Mouse (Mus musculus): ENCODE measurements at regions not wholly inside any gene's neighbourhood (a gene's known extent, or its start where the extent isn't known, plus 50 kb on each side); places are given as distances from the start of the nearest gene placed in this dataset.

- Histone ChIP-seq H3K27ac (no peak overlapping the region), H3K4me1 (replicated peaks) (no peaks in the 10 kb centered on the region), H3K27me3 (no peaks in the 10 kb centered on the region), H3K9me3 (no peaks in the 10 kb centered on the region), H3K4me2 (no peak overlapping the region), H3K4me3 (replicated peaks) (no peak overlapping the region), H3K9ac (replicated peaks) (no peak overlapping the region), H3K36me3 (no peaks in the 10 kb centered on the region)
- 13% methylated on average over 2 of the region's 2 CpGs for WGBS
- 0 out of 2 replicates have a peak, but pooled peaks have one; percentile 37 for ATAC-seq (ENCODE audit: insufficient number of reproducible peaks, insufficient read depth, low FRiP score, low TSS enrichment, low read depth)
Measured at GRCm38 (mm10) chr4:72595494-72595893, 256.9 kb downstream of the Aldoart1 start.

- Histone ChIP-seq H3K36me3 (no peaks in the 10 kb centered on the region), H3K9me3 (no peaks in the 10 kb centered on the region), H3K4me3 (replicated peaks) (no peak overlapping the region), H3K4me2 (no peak overlapping the region), H3K4me1 (replicated peaks) (no peaks in the 10 kb centered on the region), H3K27me3 (no peaks in the 10 kb centered on the region), H3K27ac (no peak overlapping the region), H3K9ac (replicated peaks) (no peak overlapping the region)
- no peak for ATAC-seq (ENCODE audit: insufficient number of reproducible peaks, insufficient read depth, low FRiP score, low TSS enrichment, low read depth)
- 64% methylated on average over 1 of the region's 1 CpGs for WGBS
Measured at GRCm38 (mm10) chr4:72592129-72592528, 260.3 kb downstream of the Aldoart1 start.

- Histone ChIP-seq H3K36me3 (no peaks in the 10 kb centered on the region), H3K27me3 (no peaks in the 10 kb centered on the region), H3K9me3 (no peaks in the 10 kb centered on the region), H3K9ac (replicated peaks) (no peak overlapping the region), H3K27ac (no peak overlapping the region), H3K4me1 (replicated peaks) (peaks cover 5% of the 10 kb centered on the region), H3K4me3 (replicated peaks) (no peak overlapping the region), H3K4me2 (no peak overlapping the region)
- 75% methylated on average over 1 of the region's 1 CpGs for WGBS
- ATAC-seq (ENCODE audit: insufficient number of reproducible peaks, insufficient read depth, low FRiP score, low TSS enrichment, low read depth) = no peak
Measured at GRCm38 (mm10) chr4:72574946-72575345, 277.5 kb downstream of the Aldoart1 start.

GRCm38 (mm10) chr4:72571924-72572323 is 280.5 kb downstream of the Aldoart1 start:
- H3K4me1 ChIP-seq (replicated peaks) = peaks cover 5% of the 10 kb centered on the region
- ATAC-seq (ENCODE audit: insufficient number of reproducible peaks, insufficient read depth, low FRiP score, low TSS enrichment, low read depth) = no peak
- H3K27ac ChIP-seq = no peak overlapping the region
- no peaks in the 10 kb centered on the region for H3K36me3 ChIP-seq
- WGBS = 55% methylated on average over 2 of the region's 2 CpGs
- H3K9me3 ChIP-seq = no peaks in the 10 kb centered on the region
- H3K9ac ChIP-seq (replicated peaks) = no peak overlapping the region
- no peak overlapping the region for H3K4me2 ChIP-seq
- H3K4me3 ChIP-seq (replicated peaks) = no peak overlapping the region
- no peaks in the 10 kb centered on the region for H3K27me3 ChIP-seq

DNA sequence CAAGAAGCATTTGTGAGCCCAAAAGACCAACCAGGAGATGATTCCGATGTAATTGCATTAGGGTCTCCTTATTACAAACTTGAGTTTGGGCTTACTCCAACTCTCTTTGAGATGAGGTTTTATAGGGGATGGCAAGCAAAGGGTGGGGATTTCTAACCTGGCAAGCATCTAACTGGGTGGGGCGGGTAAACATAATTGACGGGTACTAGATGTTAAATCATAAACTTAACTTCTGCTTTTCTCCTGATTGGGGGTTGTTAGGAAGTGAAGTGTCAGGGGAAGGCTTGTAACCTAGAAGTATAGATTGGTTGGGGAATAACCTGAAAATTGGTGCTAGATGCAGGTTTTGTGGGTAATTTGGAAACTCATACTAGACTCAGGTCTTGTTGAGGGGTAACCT is 287.2 kb downstream of the Aldoart1 start:
- WGBS = 81% methylated on average over 3 of the region's 3 CpGs

DNA sequence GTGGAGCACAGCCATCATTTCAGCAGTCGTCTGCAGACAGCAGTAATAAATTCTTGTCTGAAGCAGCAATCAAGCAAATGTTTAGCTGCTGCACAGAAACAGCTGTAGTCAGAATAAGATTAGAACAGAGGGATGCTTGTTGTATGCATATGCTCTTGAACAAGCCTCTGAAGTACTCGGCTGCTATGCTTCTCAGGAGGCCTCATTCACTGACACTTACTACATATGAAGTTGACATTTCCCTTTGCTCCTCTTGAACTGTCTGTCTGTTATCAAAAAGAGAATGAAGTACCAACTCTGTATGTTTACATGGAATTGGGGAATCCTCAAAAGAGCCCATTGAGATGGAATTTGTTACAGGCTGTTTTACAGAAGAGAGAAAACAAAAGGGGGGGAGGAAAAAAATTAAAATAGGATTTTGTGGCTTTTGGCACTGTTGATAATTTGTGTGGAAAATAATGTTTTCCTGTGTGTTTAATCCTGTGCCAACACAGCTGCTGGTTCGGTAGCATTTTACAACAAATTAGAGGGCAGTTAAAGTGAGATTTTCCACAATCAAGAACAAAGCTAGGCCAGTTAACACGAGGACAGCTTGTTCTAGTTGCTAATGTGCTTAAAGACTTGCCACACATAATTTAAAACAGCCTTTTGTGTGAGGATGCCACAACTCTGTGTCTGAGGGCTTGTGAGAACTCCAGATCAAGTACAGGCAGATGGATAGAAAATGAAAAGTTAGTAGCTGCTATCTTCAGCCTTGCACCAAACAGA is 289.3 kb downstream of the Aldoart1 start:
- Histone ChIP-seq H3K4me1 (replicated peaks) (peaks cover 5% of the 10 kb centered on the region), H3K4me3 (replicated peaks) (no peak overlapping the region), H3K9me3 (no peaks in the 10 kb centered on the region), H3K4me2 (no peak overlapping the region), H3K36me3 (no peaks in the 10 kb centered on the region), H3K27me3 (no peaks in the 10 kb centered on the region), H3K27ac (no peak overlapping the region), H3K9ac (replicated peaks) (no peak overlapping the region)
- WGBS = 16% methylated on average over 4 of the region's 4 CpGs
- no peak for ATAC-seq (ENCODE audit: insufficient number of reproducible peaks, insufficient read depth, low FRiP score, low TSS enrichment, low read depth)

More for the DNA sequence above, 287.2 kb downstream of the Aldoart1 start:
- H3K9me3 ChIP-seq = no peaks in the 10 kb centered on the region
- H3K27me3 ChIP-seq = no peaks in the 10 kb centered on the region
- peaks cover 7% of the 10 kb centered on the region for H3K4me1 ChIP-seq (replicated peaks)
- no peaks in the 10 kb centered on the region for H3K36me3 ChIP-seq
- no peak overlapping the region for H3K4me2 ChIP-seq
- H3K9ac ChIP-seq (replicated peaks) = no peak overlapping the region
- H3K27ac ChIP-seq = no peak overlapping the region
- no peak overlapping the region for H3K4me3 ChIP-seq (replicated peaks)
- no peak for ATAC-seq (ENCODE audit: insufficient number of reproducible peaks, insufficient read depth, low FRiP score, low TSS enrichment, low read depth)

DNA sequence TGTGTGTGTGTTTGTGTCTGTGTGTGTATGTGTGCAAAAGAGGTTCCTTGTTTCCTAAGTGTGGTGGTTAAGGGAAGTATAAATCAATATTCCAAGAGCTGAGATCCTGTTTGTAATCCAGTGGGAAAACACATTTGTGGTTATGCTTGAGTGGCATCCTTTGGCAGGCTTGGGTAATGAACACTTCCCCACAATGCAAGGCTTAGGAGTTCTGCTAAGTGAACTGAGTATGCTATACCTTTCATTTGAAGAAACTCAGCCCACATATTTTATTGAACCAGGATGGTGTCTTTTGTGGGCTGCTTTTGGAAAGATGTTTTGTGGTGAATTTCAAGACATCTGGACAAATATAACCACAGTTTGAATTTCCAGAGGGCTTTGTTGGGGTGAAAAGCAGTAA is 298.2 kb downstream of the Aldoart1 start:
- no peak overlapping the region for H3K9ac ChIP-seq (replicated peaks)
- no peak overlapping the region for H3K27ac ChIP-seq
- no peak overlapping the region for H3K4me2 ChIP-seq
- H3K36me3 ChIP-seq = no peaks in the 10 kb centered on the region
- H3K4me3 ChIP-seq (replicated peaks) = no peak overlapping the region
- no peak for ATAC-seq (ENCODE audit: insufficient number of reproducible peaks, insufficient read depth, low FRiP score, low TSS enrichment, low read depth)
- H3K27me3 ChIP-seq = no peaks in the 10 kb centered on the region
- no peaks in the 10 kb centered on the region for H3K9me3 ChIP-seq
- H3K4me1 ChIP-seq (replicated peaks) = no peaks in the 10 kb centered on the region

GRCm38 (mm10) chr4:72534563-72534962 is 317.9 kb downstream of the Aldoart1 start:
- no peak for ATAC-seq (ENCODE audit: insufficient number of reproducible peaks, insufficient read depth, low FRiP score, low TSS enrichment, low read depth)
- no peaks in the 10 kb centered on the region for H3K36me3 ChIP-seq
- 59% methylated on average over 1 of the region's 1 CpGs for WGBS
- H3K4me1 ChIP-seq (replicated peaks) = no peaks in the 10 kb centered on the region
- no peaks in the 10 kb centered on the region for H3K27me3 ChIP-seq
- H3K4me2 ChIP-seq = no peak overlapping the region
- no peak overlapping the region for H3K4me3 ChIP-seq (replicated peaks)
- no peaks in the 10 kb centered on the region for H3K9me3 ChIP-seq
- no peak overlapping the region for H3K9ac ChIP-seq (replicated peaks)
- H3K27ac ChIP-seq = no peak overlapping the region

DNA sequence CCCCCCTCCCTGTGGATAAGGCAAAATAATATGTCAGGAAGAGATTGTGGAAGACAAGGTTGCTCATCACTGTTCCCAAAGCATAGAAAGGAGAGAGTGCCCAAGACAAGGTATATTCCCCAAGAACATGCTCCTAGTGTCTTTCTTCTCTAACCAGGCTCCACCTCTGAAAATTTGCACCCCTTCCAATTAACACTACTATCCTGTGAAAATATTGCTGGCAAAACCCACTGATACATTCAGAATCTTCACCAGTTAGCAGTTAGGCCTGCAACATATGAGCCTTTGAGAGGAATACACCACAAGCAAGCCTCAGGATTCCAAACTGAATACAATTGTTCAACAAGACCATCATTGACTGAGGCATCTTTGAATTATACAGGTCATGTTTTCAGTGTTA is 323.9 kb upstream of the Tle1 start:
- H3K27ac ChIP-seq = no peak overlapping the region
- no peaks in the 10 kb centered on the region for H3K36me3 ChIP-seq
- H3K4me1 ChIP-seq (replicated peaks) = no peaks in the 10 kb centered on the region
- no peak for ATAC-seq (ENCODE audit: insufficient number of reproducible peaks, insufficient read depth, low FRiP score, low TSS enrichment, low read depth)
- H3K4me3 ChIP-seq (replicated peaks) = no peak overlapping the region
- no peaks in the 10 kb centered on the region for H3K27me3 ChIP-seq
- H3K4me2 ChIP-seq = no peak overlapping the region
- H3K9ac ChIP-seq (replicated peaks) = no peak overlapping the region
- no peaks in the 10 kb centered on the region for H3K9me3 ChIP-seq

- Histone ChIP-seq H3K27me3 (no peaks in the 10 kb centered on the region), H3K4me1 (replicated peaks) (no peaks in the 10 kb centered on the region)
- ATAC-seq (ENCODE audit: insufficient number of reproducible peaks, insufficient read depth, low FRiP score, low TSS enrichment, low read depth) = no peak
Measured at GRCm38 (mm10) chr4:72524100-72524499, 323.4 kb upstream of the Tle1 start.

DNA sequence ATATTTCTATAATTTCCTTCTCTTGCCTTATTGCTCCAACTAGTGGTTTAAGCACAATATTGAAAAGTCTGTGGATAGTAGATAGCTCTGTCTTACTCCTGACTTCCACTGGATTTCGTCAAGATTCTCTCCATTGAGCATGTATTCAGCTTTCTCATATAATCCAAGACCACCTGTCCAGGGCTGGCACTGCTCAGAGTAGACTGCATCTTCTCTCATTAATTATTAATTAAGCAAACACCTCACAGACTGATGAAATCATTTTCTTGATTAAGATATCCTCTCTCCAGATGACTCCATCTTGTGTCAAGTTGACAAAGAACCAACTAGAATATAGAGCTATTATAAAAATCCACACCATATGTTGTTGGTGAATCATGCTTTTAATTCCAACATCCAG is 310.5 kb upstream of the Tle1 start:
- Histone ChIP-seq H3K27me3 (no peaks in the 10 kb centered on the region), H3K4me2 (no peak overlapping the region), H3K36me3 (no peaks in the 10 kb centered on the region), H3K4me1 (replicated peaks) (no peaks in the 10 kb centered on the region), H3K9ac (replicated peaks) (no peak overlapping the region), H3K9me3 (no peaks in the 10 kb centered on the region), H3K27ac (no peak overlapping the region), H3K4me3 (replicated peaks) (no peak overlapping the region)
- ATAC-seq (ENCODE audit: insufficient number of reproducible peaks, insufficient read depth, low FRiP score, low TSS enrichment, low read depth) = no peak
- 70% methylated on average over 1 of the region's 1 CpGs for WGBS

More at GRCm38 (mm10) chr4:72524100-72524499, 323.4 kb upstream of the Tle1 start:
- no peak overlapping the region for H3K4me2 ChIP-seq
- H3K4me3 ChIP-seq (replicated peaks) = no peak overlapping the region
- H3K9ac ChIP-seq (replicated peaks) = no peak overlapping the region
- no peaks in the 10 kb centered on the region for H3K36me3 ChIP-seq
- no peaks in the 10 kb centered on the region for H3K9me3 ChIP-seq
- WGBS = 68% methylated on average over 1 of the region's 1 CpGs
- no peak overlapping the region for H3K27ac ChIP-seq

DNA sequence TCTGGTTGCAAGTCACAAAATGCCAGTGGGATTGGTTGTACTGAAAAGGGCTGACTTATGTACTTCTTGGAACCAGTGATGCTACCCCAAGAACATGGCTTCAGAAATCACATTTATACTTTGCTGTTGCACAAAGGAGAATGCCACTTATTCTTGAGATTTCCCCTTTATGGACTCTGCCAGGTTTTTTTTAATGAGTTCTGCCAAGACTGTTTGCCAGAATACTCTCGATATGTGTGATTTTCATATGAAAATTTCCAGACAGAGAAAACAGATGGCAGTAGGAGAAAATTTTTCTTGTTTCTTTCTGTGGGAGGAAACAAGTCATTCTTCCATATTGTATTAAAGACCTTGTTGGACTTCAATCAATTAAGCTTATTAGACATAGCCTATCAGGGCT is 281.0 kb upstream of the Tle1 start:
- Histone ChIP-seq H3K4me1 (replicated peaks) (no peaks in the 10 kb centered on the region), H3K9ac (replicated peaks) (no peak overlapping the region), H3K27me3 (no peaks in the 10 kb centered on the region), H3K9me3 (no peaks in the 10 kb centered on the region), H3K4me2 (no peak overlapping the region), H3K4me3 (replicated peaks) (no peak overlapping the region), H3K27ac (no peak overlapping the region), H3K36me3 (no peaks in the 10 kb centered on the region)
- WGBS = 86% methylated on average over 1 of the region's 1 CpGs
- ATAC-seq (ENCODE audit: insufficient number of reproducible peaks, insufficient read depth, low FRiP score, low TSS enrichment, low read depth) = no peak

Data from limb, embryonic 12.5 days (tissue).